Mouse (Mus musculus) retina, postnatal 7 days (tissue): Measurements from ENCODE around the gene Oard1.
A peak's percentile ranks its signal among the peaks of the same experiment; 100 is the strongest.

Source experiments
- DNase-seq: peaks from one replicate; pipeline ENCODE4 v3.0.0-alpha.2; 2012; ENCODE audit warnings: low read depth, low spot score

The Oard1 gene

GRCm38 (mm10) chr17:48409380-48410298 lies at the start of gene Oard1, which contains the start of gene Nfya:
Gene Oard1 (plus strand): TSS chr17:48410014.
Gene Nfya (minus strand): TSS chr17:48409906.
- peak; percentile 99 for DNase-seq

GRCm38 (mm10) chr17:48360462-48360861 lies 49.4 kb upstream of the Oard1 start:
- no peak for DNase-seq

GRCm38 (mm10) chr17:48362346-48362745 lies 47.5 kb upstream of the Oard1 start:
- DNase-seq = no peak

- no peak for DNase-seq
Measured at GRCm38 (mm10) chr17:48362966-48363365, 46.8 kb upstream of the Oard1 start.

GRCm38 (mm10) chr17:48363421-48363965 lies 46.3 kb upstream of the Oard1 start:
- DNase-seq = no peak

GRCm38 (mm10) chr17:48365511-48366155 lies 44.2 kb upstream of the Oard1 start:
- DNase-seq = no peak

- no peak for DNase-seq
Measured at GRCm38 (mm10) chr17:48366806-48367205, 43.0 kb upstream of the Oard1 start.

GRCm38 (mm10) chr17:48371621-48372020 lies 38.2 kb upstream of the Oard1 start:
- no peak for DNase-seq

- no peak for DNase-seq
Measured at GRCm38 (mm10) chr17:48372987-48373386, 36.8 kb upstream of the Oard1 start.

GRCm38 (mm10) chr17:48376102-48376501 lies 33.7 kb upstream of the Oard1 start:
- no peak for DNase-seq

- no peak for DNase-seq
Measured at GRCm38 (mm10) chr17:48379050-48379449, 30.8 kb upstream of the Oard1 start.

GRCm38 (mm10) chr17:48385786-48386461 lies 23.9 kb upstream of the Oard1 start:
- DNase-seq = no peak

- no peak for DNase-seq
Measured at GRCm38 (mm10) chr17:48388666-48389065, 21.1 kb upstream of the Oard1 start.

GRCm38 (mm10) chr17:48389442-48389841 lies 20.4 kb upstream of the Oard1 start:
- DNase-seq = no peak

- DNase-seq = no peak
Measured at GRCm38 (mm10) chr17:48391446-48391845, 18.4 kb upstream of the Oard1 start.

- DNase-seq = no peak
Measured at GRCm38 (mm10) chr17:48392616-48393015, 17.2 kb upstream of the Oard1 start.

- DNase-seq = no peak
Measured at GRCm38 (mm10) chr17:48401710-48402109, 8.1 kb upstream of the Oard1 start.

GRCm38 (mm10) chr17:48402751-48403150 lies 7.1 kb upstream of the Oard1 start:
- no peak for DNase-seq

GRCm38 (mm10) chr17:48403848-48404247 lies 6.0 kb upstream of the Oard1 start:
- DNase-seq = no peak

- no peak for DNase-seq
Measured at GRCm38 (mm10) chr17:48404706-48405105, 5.1 kb upstream of the Oard1 start.

GRCm38 (mm10) chr17:48407154-48407553 lies 2.7 kb upstream of the Oard1 start:
- DNase-seq = no peak
